7 mouse cellular contexts compared by ENCODE assay signal in the genomic region with DNA sequence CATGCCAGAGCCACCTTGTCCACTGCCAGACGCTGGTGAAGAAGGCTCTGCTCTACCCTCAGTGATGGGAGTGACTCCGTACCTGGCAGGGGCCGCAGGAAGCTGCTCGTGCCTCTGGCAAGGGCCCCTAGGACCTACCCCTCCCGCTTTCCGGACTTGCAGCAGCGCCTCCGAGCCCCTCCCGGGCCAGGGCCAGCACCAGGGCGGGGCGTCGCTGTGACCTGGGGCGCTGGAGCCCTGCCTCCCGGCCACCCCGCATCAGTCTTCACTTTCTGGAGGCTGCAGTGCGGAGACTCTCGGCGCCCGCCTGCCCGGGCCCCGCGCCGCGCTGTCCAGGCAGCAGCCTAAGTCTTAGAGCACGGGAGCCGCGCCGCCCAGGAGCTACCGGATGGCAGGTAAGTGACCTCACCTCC. TPM values are rescaled to one million over a fixed set of nuclear protein-coding genes. Genes with fewer than 3 reads are reported as not detected.
DNase-seq lines count a peak whose midpoint lies in the region; ATAC-seq lines count a peak whose summit lies in the region.

No protein-coding gene starts in this region.

- 2% methylated on average over 29 of the region's 29 CpGs for WGBS in lung, embryonic 15.5 days
- 8% methylated on average over 29 of the region's 29 CpGs for WGBS in forebrain, embryonic 13.5 days
- WGBS in liver, embryonic 11.5 days = 5% methylated on average over 29 of the region's 29 CpGs
- 3% methylated on average over 29 of the region's 29 CpGs for WGBS in stomach, embryonic 15.5 days

- no peak overlapping the region for H3K27ac ChIP-seq in lung, embryonic 15.5 days
- H3K27ac ChIP-seq in forebrain, embryonic 13.5 days = no peak overlapping the region
- H3K27ac ChIP-seq in liver, embryonic 11.5 days (ENCODE audit: low read depth, low read length) = no peak overlapping the region
- no peak overlapping the region for H3K27ac ChIP-seq in stomach, embryonic 15.5 days

- H3K4me2 ChIP-seq in lung, embryonic 15.5 days = peak overlapping the region; percentile 63
- peak overlapping the region; percentile 54 for H3K4me2 ChIP-seq in forebrain, embryonic 13.5 days
- peak overlapping the region; percentile 61 for H3K4me2 ChIP-seq in liver, embryonic 11.5 days
- H3K4me2 ChIP-seq in stomach, embryonic 15.5 days = peak overlapping the region; percentile 70

- H3K36me3 ChIP-seq in lung, embryonic 15.5 days = no peaks in the 10 kb centered on the region
- H3K36me3 ChIP-seq in forebrain, embryonic 13.5 days (ENCODE audit: poor library complexity, severe bottlenecking) = no peaks in the 10 kb centered on the region
- no peaks in the 10 kb centered on the region for H3K36me3 ChIP-seq in liver, embryonic 11.5 days (ENCODE audit: control insufficient read depth, insufficient read depth, low read length)
- H3K36me3 ChIP-seq in stomach, embryonic 15.5 days = no peaks in the 10 kb centered on the region

- DNase-seq in lung, postnatal 36 days = no peak
- no peak for DNase-seq in liver, embryonic 11.5 days (ENCODE audit: low spot score)
- no peak for DNase-seq in cerebellum, postnatal 14 days
- DNase-seq in thymus, postnatal 36 days = no peak

- H3K4me1 ChIP-seq in lung, embryonic 15.5 days = peaks cover 17% of the 10 kb centered on the region
- H3K4me1 ChIP-seq in forebrain, embryonic 13.5 days = peaks cover 4% of the 10 kb centered on the region; the same call in 1 of the 2 replicates
- H3K4me1 ChIP-seq in liver, embryonic 11.5 days (replicated peaks; ENCODE audit: control insufficient read depth, insufficient read depth, low read length) = 0 out of 2 replicates have a peak, but pooled peaks cover 4% of the 10 kb centered on the region
- H3K4me1 ChIP-seq in stomach, embryonic 15.5 days = peaks cover 6% of the 10 kb centered on the region

- H3K9me3 ChIP-seq in lung, embryonic 15.5 days = no peaks in the 10 kb centered on the region
- H3K9me3 ChIP-seq in forebrain, embryonic 13.5 days (replicated peaks) = no peaks in the 10 kb centered on the region
- no peaks in the 10 kb centered on the region for H3K9me3 ChIP-seq in liver, embryonic 11.5 days (ENCODE audit: control insufficient read depth, low read length)
- H3K9me3 ChIP-seq in stomach, embryonic 15.5 days = no peaks in the 10 kb centered on the region

- H3K27me3 ChIP-seq in lung, embryonic 15.5 days = peaks cover 36% of the 10 kb centered on the region
- peaks cover 41% of the 10 kb centered on the region for H3K27me3 ChIP-seq in forebrain, embryonic 13.5 days
- peaks cover 36% of the 10 kb centered on the region for H3K27me3 ChIP-seq in liver, embryonic 11.5 days (replicated peaks; ENCODE audit: control insufficient read depth, insufficient read depth, low read length)
- peaks cover 23% of the 10 kb centered on the region for H3K27me3 ChIP-seq in stomach, embryonic 15.5 days (replicated peaks)

- ATAC-seq in lung, embryonic 15.5 days (ENCODE audit: borderline replicate concordance, extremely low read depth, low FRiP score, low TSS enrichment) = no peak
- ATAC-seq in forebrain, embryonic 13.5 days = no peak
- no peak; the same call in 1 of the 2 replicates for ATAC-seq in liver, embryonic 11.5 days (replicated peaks; ENCODE audit: low FRiP score)
- ATAC-seq in stomach, embryonic 15.5 days (ENCODE audit: insufficient read depth, low FRiP score, low read depth) = no peak

- H3K9ac ChIP-seq in lung, embryonic 15.5 days = no peak overlapping the region
- H3K9ac ChIP-seq in forebrain, embryonic 13.5 days = no peak overlapping the region
- no peak overlapping the region for H3K9ac ChIP-seq in liver, embryonic 11.5 days (ENCODE audit: low read depth, low read length)
- H3K9ac ChIP-seq in stomach, embryonic 15.5 days = peak overlapping the region; percentile 12; the same call in 1 of the 2 replicates

- peak overlapping the region; percentile 27 for H3K4me3 ChIP-seq in lung, embryonic 15.5 days
- peak overlapping the region; percentile 21 for H3K4me3 ChIP-seq in forebrain, embryonic 13.5 days
- H3K4me3 ChIP-seq in liver, embryonic 11.5 days (ENCODE audit: low read depth, low read length) = peak overlapping the region; percentile 31
- peak overlapping the region; percentile 30 for H3K4me3 ChIP-seq in stomach, embryonic 15.5 days (replicated peaks)

RNA-seq across cellular contexts. Expression of gene Syt15, which starts 0.4 kb away (rescaled TPM):
- polyA plus RNA-seq in lung, embryonic 15.5 days (2015; fragmentation: Nextera tagmentation; extraction: Ambion mirVana) = 0.66 and 0.72 TPM in 2 replicates
- polyA plus RNA-seq in forebrain, embryonic 13.5 days (2015; fragmentation: Nextera tagmentation; extraction: Ambion mirVana) = 0.21 and 0.26 TPM in 2 replicates
- polyA plus RNA-seq in liver, embryonic 11.5 days (2014; fragmentation: Nextera tagmentation; extraction: Ambion mirVana) = 0.21 and 0.29 TPM in 2 replicates
- 0.92 and 0.93 TPM in 2 replicates for polyA plus RNA-seq in stomach, embryonic 15.5 days (2015; fragmentation: Nextera tagmentation; extraction: Ambion mirVana)

RNA-seq across cellular contexts. Expression of gene Gprin2, which starts 18.3 kb away (rescaled TPM):
- 0.30 and 0.57 TPM in 2 replicates for polyA plus RNA-seq in lung, embryonic 15.5 days (2015; fragmentation: Nextera tagmentation; extraction: Ambion mirVana)
- 2.0 and 2.3 TPM in 2 replicates for polyA plus RNA-seq in forebrain, embryonic 13.5 days (2015; fragmentation: Nextera tagmentation; extraction: Ambion mirVana)
- 0.03 and 0.16 TPM in 2 replicates for polyA plus RNA-seq in liver, embryonic 11.5 days (2014; fragmentation: Nextera tagmentation; extraction: Ambion mirVana)
- polyA plus RNA-seq in stomach, embryonic 15.5 days (2015; fragmentation: Nextera tagmentation; extraction: Ambion mirVana) = 0.40 and 0.60 TPM in 2 replicates
